Mouse (Mus musculus): ENCODE measurements around the gene Kcne1.

DNA sequence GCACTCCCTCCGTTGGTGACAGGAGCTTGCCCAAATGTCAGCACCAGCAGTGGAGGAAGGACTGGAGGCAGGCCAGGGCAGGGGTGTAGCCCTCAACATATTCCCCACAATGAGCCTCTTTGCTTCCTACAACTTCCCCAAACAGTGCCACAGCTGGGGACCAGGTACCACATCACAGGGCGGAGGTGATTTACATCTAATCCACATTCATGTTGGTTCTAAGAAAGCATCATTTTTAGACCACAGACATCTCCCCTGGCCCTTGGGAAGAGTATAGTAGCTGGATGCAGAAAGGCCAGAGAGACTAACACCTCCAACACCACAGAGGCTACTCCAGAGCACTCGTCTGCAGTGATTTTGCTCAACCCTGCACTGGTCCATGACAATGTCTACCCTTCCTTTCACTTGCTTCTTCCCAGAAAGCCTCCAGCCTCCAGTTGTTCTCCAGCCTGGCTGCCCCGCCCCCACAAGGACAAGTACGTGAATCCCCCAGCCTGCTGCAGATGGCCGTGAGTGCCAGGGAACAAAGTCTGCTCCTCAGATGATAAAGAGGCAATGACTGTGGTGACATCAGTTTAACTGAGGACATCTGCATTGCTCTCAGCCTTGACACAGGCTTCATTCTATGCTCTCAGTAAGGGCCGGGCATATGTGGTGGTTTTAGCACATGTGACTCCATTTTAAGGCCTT lies 43.1 kb downstream of the Kcne1 start:
- TF ChIP-seq ZNF384 (IDR thresholded peaks at IDR 0.05; ENCODE audit: low read depth, low read length) = no peak
- no peak for TF ChIP-seq MAFK (IDR thresholded peaks at IDR 0.05; ENCODE audit: insufficient read depth, low read depth, low read length)
- no peak for TF ChIP-seq CHD2 (IDR thresholded peaks at IDR 0.05; ENCODE audit: low read depth, low read length)
- TF ChIP-seq ZC3H11A (IDR thresholded peaks at IDR 0.05; ENCODE audit: borderline replicate concordance, low read depth, low read length) = no peak
- TF ChIP-seq HCFC1 (IDR thresholded peaks at IDR 0.05; ENCODE audit: borderline replicate concordance, insufficient read depth, low read length) = no peak

Measured in ES-E14 (cell line).